Mouse (Mus musculus) forebrain, embryonic 16.5 days (tissue): ENCODE data around the gene Ano9. TPM values are rescaled to one million over a fixed set of nuclear protein-coding genes. Genes with fewer than 3 reads are reported as not detected.

Experiments
- ATAC-seq: fragments of 200-750 bp; cut with Nextera tagmentation; 2 replicates; pipeline ENCODE4 v1.8.0; 2017; ENCODE audit warnings: mild to moderate bottlenecking, moderate library complexity
- H3K27ac ChIP-seq: fragments of 300-500 bp; sonication (generic); 2 replicates; pipeline ENCODE4 v1.5.1; 2014; ENCODE audit warnings: low read length, control low read depth
- H3K27me3 ChIP-seq: fragments of 300-500 bp; sonication (generic); replicated peaks from 2 replicates; pipeline ENCODE4 v1.6.1; 2014; ENCODE audit warnings: low read length; ENCODE audit not compliant: control insufficient read depth, insufficient read depth
- H3K36me3 ChIP-seq: fragments of 300-500 bp; sonication (generic); 2 replicates; pipeline ENCODE4 v1.6.1; 2014; ENCODE audit not compliant: control insufficient read depth, insufficient read depth
- H3K4me1 ChIP-seq: fragments of 300-500 bp; sonication (generic); replicated peaks from 2 replicates; pipeline ENCODE4 v1.6.1; 2014; ENCODE audit warnings: low read length; ENCODE audit not compliant: control insufficient read depth, insufficient read depth
- H3K4me2 ChIP-seq: fragments of 300-500 bp; sonication (generic); 2 replicates; pipeline ENCODE4 v1.6.1; 2014; ENCODE audit warnings: mild to moderate bottlenecking, low read length, control low read depth
- H3K4me3 ChIP-seq: fragments of 300-500 bp; sonication (generic); replicated peaks from 2 replicates; pipeline ENCODE4 v1.5.1; 2014; ENCODE audit warnings: mild to moderate bottlenecking, low read length, control low read depth
- H3K9ac ChIP-seq: fragments of 300-500 bp; sonication (generic); replicated peaks from 2 replicates; pipeline ENCODE4 v1.6.1; 2014; ENCODE audit warnings: low read depth, low read length, control low read depth
- H3K9me3 ChIP-seq: fragments of 300-500 bp; sonication (generic); 2 replicates; pipeline ENCODE4 v1.6.1; 2016; ENCODE audit warnings: low read length; ENCODE audit not compliant: control insufficient read depth
- WGBS: fragments of 180-500 bp; shearing (Covaris S2); extraction: QIAGEN DNeasy Blood & Tissue Kit; methylation state at CpG from one replicate; pipeline ENCODE4 v1.1.7; 2014; 5-methylcytosine and 5-hydroxymethylcytosine counted together
- polyA plus RNA-seq: library from polyadenylated mRNA; unstranded; fragments of >200 nt; fragmentation: Nextera tagmentation; extraction: Ambion mirVana; gene quantifications from 2 replicates; pipeline ENCODE4 v1.2.1, GENCODE M21; 2015

The Ano9 gene
- polyA plus RNA-seq, 1 experiment from 2014 or later, result 0.22 TPM

GRCm38 (mm10) chr7:141060426-141061242, 57.0 kb downstream of the Ano9 start, which contains the start of gene B4galnt4:
Gene B4galnt4, plus strand, starts transcription at chr7:141061104.
- Histone ChIP-seq H3K4me3 (peak within 1 kb of the TSS; percentile 87), H3K9ac (peak within 1 kb of the TSS; percentile 92), H3K4me2 (peak within 1 kb of the TSS; percentile 87), H3K36me3 (peaks cover 12% of the 10 kb centered on the region), H3K27ac (peak within 1 kb of the TSS; percentile 67), H3K4me1 (peaks cover 25% of the 10 kb centered on the region), H3K27me3 (no peaks in the 10 kb centered on the region), H3K9me3 (no peaks in the 10 kb centered on the region)
- ATAC-seq, result peak; percentile 99
- under 1% methylated on average over 57 of the region's 72 CpGs for WGBS

- peaks cover 6% of the 10 kb centered on the region for H3K36me3 ChIP-seq
- ATAC-seq, result no peak
- H3K27ac ChIP-seq, result 0 out of 2 replicates have a peak overlapping the region, but pooled peaks have one; percentile 67
- H3K9me3 ChIP-seq, result no peaks in the 10 kb centered on the region
- no peaks in the 10 kb centered on the region for H3K27me3 ChIP-seq
- peak overlapping the region; percentile 92 for H3K9ac ChIP-seq
- 67% methylated on average over 2 of the region's 2 CpGs for WGBS
- peak overlapping the region; percentile 87 for H3K4me3 ChIP-seq
- peaks cover 25% of the 10 kb centered on the region for H3K4me1 ChIP-seq
- H3K4me2 ChIP-seq, result peak overlapping the region; percentile 87
Observed at GRCm38 (mm10) chr7:141059929-141060328, 57.7 kb downstream of the Ano9 start.

GRCm38 (mm10) chr7:141058601-141059341, 58.8 kb downstream of the Ano9 start:
- ATAC-seq, result no peak
- Histone ChIP-seq H3K4me3 (no peak overlapping the region), H3K9me3 (no peaks in the 10 kb centered on the region), H3K36me3 (no peaks in the 10 kb centered on the region), H3K27ac (no peak overlapping the region), H3K4me1 (peaks cover 25% of the 10 kb centered on the region), H3K27me3 (no peaks in the 10 kb centered on the region), H3K9ac (no peak overlapping the region), H3K4me2 (no peak overlapping the region)
- 93% methylated on average over 14 of the region's 14 CpGs for WGBS

- no peak overlapping the region for H3K4me3 ChIP-seq
- H3K27me3 ChIP-seq, result no peaks in the 10 kb centered on the region
- H3K4me1 ChIP-seq, result peaks cover 17% of the 10 kb centered on the region
- H3K4me2 ChIP-seq, result no peak overlapping the region
- no peak overlapping the region for H3K9ac ChIP-seq
- no peak for ATAC-seq
- no peak overlapping the region for H3K27ac ChIP-seq
- no peaks in the 10 kb centered on the region for H3K9me3 ChIP-seq
- 93% methylated on average over 1 of the region's 1 CpGs for WGBS
- no peaks in the 10 kb centered on the region for H3K36me3 ChIP-seq
Observed at GRCm38 (mm10) chr7:141057541-141057940, 60.1 kb downstream of the Ano9 start.

- H3K27ac ChIP-seq, result no peak overlapping the region
- H3K4me3 ChIP-seq, result no peak overlapping the region
- WGBS, result 88% methylated on average over 6 of the region's 6 CpGs
- no peaks in the 10 kb centered on the region for H3K9me3 ChIP-seq
- H3K4me2 ChIP-seq, result no peak overlapping the region
- peaks cover 11% of the 10 kb centered on the region for H3K4me1 ChIP-seq
- ATAC-seq, result no peak
- H3K36me3 ChIP-seq, result no peaks in the 10 kb centered on the region
- H3K9ac ChIP-seq, result no peak overlapping the region
- H3K27me3 ChIP-seq, result no peaks in the 10 kb centered on the region
Observed at GRCm38 (mm10) chr7:141056976-141057375, 60.6 kb downstream of the Ano9 start.

- H3K36me3 ChIP-seq, result no peaks in the 10 kb centered on the region
- 80% methylated on average over 4 of the region's 4 CpGs for WGBS
- H3K4me1 ChIP-seq, result peaks cover 5% of the 10 kb centered on the region
- H3K27me3 ChIP-seq, result no peaks in the 10 kb centered on the region
- H3K4me3 ChIP-seq, result no peak overlapping the region
- H3K4me2 ChIP-seq, result no peak overlapping the region
- no peak for ATAC-seq
- no peak overlapping the region for H3K9ac ChIP-seq
- H3K9me3 ChIP-seq, result no peaks in the 10 kb centered on the region
- no peak overlapping the region for H3K27ac ChIP-seq
Observed at GRCm38 (mm10) chr7:141055785-141056184, 61.8 kb downstream of the Ano9 start.

GRCm38 (mm10) chr7:141052421-141052820, 65.2 kb downstream of the Ano9 start:
- H3K4me2 ChIP-seq, result no peak overlapping the region
- WGBS, result 91% methylated on average over 2 of the region's 2 CpGs
- no peaks in the 10 kb centered on the region for H3K27me3 ChIP-seq
- no peak for ATAC-seq
- peaks cover 7% of the 10 kb centered on the region for H3K4me1 ChIP-seq
- H3K27ac ChIP-seq, result no peak overlapping the region
- no peaks in the 10 kb centered on the region for H3K9me3 ChIP-seq
- H3K36me3 ChIP-seq, result no peaks in the 10 kb centered on the region
- no peak overlapping the region for H3K4me3 ChIP-seq
- H3K9ac ChIP-seq, result no peak overlapping the region

GRCm38 (mm10) chr7:141052016-141052415, 65.6 kb downstream of the Ano9 start:
- H3K4me3 ChIP-seq, result no peak overlapping the region
- no peak for ATAC-seq
- peaks cover 10% of the 10 kb centered on the region for H3K4me1 ChIP-seq
- no peaks in the 10 kb centered on the region for H3K27me3 ChIP-seq
- H3K9me3 ChIP-seq, result no peaks in the 10 kb centered on the region
- WGBS, result 92% methylated on average over 4 of the region's 4 CpGs
- no peak overlapping the region for H3K9ac ChIP-seq
- no peak overlapping the region for H3K4me2 ChIP-seq
- H3K36me3 ChIP-seq, result no peaks in the 10 kb centered on the region
- no peak overlapping the region for H3K27ac ChIP-seq
